Mouse (Mus musculus) left cerebral cortex, postnatal 36 days (tissue): ENCODE results near the gene Nxn. TPM values are rescaled to one million over a fixed set of nuclear protein-coding genes. Genes with fewer than 3 reads are reported as not detected.

Experiments used
- DNase-seq, 2 experiments: peaks; one replicate each; pipeline ENCODE4 v3.0.0; 2021 to 2022; ENCODE audit warnings: low spot score in 2 of 2, mixed read lengths in 1 of 2
- intact Hi-C: fragments of 180-260 bp; cut with DNase I; formaldehyde crosslinking; loops from one replicate; pipeline ENCODE4 v1.15.1; 2025
- total RNA-seq, 2 experiments: library from RNA; stranded (reverse); gene quantifications; 2 replicates each; pipeline ENCODE4 v1.2.3; 2021

Nxn gene
- total RNA-seq, 2 experiments from 2014 or later, result 11.0 to 11.6 TPM

DNA sequence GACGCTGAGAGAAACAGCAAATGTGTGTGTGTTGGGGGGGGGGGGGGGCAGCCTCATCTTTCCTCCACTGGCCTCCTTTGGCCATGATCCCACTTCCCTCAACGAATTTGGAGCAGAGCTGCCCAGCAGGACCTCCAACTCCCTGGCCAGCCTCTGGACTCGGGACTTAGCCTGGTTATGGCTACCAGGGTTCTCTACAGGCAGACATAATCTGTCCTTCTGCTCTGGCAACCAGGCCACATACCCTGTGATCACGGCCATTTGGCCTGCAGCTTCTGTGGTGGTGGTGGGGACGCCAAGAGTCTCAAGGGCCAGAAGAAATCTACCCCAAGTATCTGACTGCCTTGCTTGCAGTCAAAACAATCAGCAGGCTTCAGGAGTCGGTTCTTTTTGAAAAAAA lies 26.4 kb downstream of the Nxn start:
- no peak for DNase-seq
- intact Hi-C loops, result no loop called here

- no peak for DNase-seq
- intact Hi-C loops, result no loop called here
Observed at GRCm38 (mm10) chr11:76372120-76372519, 26.8 kb downstream of the Nxn start.

GRCm38 (mm10) chr11:76370491-76370890 lies 28.4 kb downstream of the Nxn start:
- DNase-seq, result no peak
- intact Hi-C loops, result no loop called here

GRCm38 (mm10) chr11:76366720-76367119 lies 32.2 kb downstream of the Nxn start:
- intact Hi-C loops, result no loop called here
- no peak for DNase-seq

DNA sequence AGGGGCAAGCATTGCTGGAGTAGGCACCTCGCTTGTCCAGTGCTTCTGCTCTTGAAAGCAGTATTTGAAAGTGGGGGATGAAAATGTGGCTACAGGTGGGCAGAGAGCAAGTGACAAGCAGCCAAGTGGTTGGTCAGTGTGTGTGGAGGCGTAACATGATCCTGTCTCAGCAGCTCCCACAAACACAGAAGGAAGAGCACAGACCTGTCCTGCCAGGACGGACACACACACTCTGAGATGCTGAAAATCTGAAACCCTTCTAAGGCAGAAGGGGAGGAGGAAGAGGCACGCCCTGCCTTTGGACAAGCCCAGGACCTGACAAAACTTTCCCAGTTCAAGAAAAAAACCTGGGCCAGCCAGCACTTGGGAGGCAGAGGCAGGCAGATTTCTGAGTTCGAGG lies 34.9 kb downstream of the Nxn start:
- intact Hi-C loops, result no loop called here
- DNase-seq, result no peak

DNA sequence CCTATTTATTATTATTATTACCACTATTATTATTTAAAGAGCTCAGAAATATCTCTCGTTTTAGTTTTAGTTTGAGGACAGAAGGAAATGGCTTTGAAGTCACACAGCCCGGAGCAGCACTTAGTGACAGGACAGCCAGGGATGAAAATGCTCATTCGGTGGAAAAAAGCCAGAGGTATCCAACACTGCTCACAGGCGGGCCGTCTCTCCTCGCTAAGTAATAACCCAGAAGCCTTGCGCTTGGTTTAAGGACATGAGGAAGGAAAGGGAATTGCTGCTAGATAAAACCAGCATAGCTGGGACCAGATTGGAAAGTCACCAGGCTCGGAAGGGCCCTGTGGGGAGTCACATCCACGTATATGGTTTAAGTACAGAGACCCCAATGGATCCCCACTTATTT lies 35.3 kb downstream of the Nxn start:
- intact Hi-C loops, result no loop called here
- no peak for DNase-seq

DNA sequence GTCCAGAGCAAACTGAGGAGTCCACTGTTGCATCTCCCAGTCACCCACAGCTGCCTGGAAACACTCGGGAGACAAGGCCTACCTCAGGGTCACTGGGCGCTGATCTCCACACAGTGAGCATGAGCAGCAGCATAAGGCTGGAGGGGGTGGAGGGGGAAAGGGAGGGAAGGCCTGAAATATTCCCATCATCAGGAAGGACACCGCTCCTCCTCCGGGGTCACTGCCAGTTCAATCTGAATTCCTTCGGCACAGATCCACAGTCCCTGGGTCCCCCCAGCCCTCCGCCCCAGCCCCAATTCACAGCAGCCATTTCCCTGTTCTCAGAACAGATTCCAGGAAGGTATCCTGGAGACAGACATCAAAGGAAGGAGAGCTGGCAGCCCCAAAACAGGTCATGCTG lies 35.8 kb downstream of the Nxn start:
- no peak for DNase-seq
- intact Hi-C loops, result no loop called here

DNA sequence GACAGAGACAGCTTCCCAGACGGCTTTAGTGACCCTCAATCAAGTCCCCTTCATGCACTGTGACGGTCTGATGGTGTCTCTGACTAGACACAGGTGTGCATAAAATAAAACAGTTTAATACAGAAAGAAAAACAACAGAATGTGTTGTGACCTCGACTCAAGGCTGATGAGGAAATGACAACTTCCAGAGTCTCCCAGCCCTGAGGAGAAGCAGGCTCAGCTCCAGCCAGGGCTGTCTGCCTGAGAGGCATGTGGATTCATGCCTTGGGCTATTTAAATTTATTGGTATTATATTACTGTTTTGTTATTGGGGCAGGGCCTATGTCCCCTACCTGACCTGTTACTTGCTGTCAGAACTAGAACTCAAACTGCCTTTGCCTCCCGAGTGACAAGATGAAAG lies 37.5 kb downstream of the Nxn start:
- intact Hi-C loops, result no loop called here
- no peak for DNase-seq

DNA sequence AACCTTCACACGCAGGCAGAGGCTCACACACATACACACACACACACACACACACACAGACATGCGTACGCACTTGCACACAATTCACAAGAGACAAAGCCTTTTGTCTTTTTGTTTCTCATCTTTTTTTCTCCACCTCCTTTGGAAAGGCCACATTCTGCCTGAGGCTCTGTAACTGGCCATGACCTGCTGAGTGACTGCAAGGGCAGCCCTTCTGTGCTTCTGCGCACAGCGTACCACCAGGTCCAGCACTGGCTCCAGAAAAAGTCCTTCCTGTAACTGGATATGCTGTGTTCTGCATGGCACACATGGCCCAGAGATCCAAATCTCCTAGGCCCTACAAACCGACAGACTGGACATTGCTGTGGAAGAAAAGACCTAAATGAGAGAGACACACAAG lies 38.7 kb downstream of the Nxn start:
- intact Hi-C loops, result no loop called here
- DNase-seq, result no peak

DNA sequence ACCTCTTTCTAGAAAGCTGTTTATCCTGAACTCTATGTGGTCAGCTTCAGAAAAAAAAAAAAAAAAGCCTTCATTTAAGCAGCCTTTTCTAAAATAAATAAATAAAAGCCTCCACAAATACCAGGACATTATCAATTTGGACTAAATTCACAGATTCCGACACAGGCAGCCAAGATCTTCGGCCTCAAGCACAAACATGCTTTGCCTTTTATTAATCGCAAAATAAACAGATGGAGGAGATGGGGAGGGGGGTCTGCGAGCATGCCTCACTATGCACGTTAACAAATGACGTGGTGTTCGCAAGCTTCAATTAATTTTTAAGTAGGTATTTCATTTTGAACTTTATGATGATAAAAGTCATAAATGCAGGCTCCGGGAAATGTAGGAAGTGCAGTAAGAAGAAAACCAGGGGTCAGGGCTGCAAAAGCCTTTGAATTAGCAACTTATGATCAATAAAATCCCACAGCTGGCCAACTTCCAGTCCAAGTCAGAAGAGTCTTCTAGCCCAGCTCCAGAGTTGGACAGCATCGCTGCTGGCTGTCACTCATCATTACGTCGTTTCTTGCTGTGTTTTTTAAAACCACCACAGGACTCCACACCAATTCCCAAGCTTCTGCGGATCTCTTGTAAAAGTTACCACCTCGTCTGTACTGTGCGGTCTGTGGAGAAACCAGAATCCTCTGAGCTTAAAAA lies 40.2 kb downstream of the Nxn start:
- intact Hi-C loops, result no loop called here
- no peak for DNase-seq

DNA sequence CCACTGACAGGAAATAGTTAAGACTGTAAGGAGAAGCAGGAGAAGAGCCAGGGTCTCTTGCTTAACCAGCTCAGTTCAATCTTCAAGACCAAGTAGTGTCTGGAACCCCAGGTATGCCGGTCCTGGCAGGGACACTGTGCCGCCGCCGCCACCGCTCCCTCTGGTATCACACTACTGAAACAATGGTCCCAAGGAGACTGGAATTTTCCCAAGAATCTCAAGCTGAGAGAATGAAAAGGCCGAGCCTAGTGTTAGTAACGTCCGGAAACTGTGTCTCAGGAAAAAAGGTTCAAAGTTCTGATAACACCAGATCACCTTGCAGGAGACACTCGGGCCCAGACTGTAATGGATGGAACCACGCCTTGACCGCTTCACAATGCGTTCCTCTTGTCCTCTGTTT lies 41.5 kb downstream of the Nxn start:
- intact Hi-C loops, result no loop called here
- DNase-seq, result no peak

GRCm38 (mm10) chr11:76356091-76356490 lies 42.8 kb downstream of the Nxn start:
- intact Hi-C loops, result no loop called here
- DNase-seq, result no peak

- no peak for DNase-seq
- intact Hi-C loops, result no loop called here
Observed at GRCm38 (mm10) chr11:76355425-76355824, 43.5 kb downstream of the Nxn start.

- intact Hi-C loops, result no loop called here
- no peak for DNase-seq
Observed at GRCm38 (mm10) chr11:76352861-76353558, 45.9 kb downstream of the Nxn start.

GRCm38 (mm10) chr11:76351624-76352011 lies 47.3 kb downstream of the Nxn start:
- intact Hi-C loops, result no loop called here
- DNase-seq, result no peak

DNA sequence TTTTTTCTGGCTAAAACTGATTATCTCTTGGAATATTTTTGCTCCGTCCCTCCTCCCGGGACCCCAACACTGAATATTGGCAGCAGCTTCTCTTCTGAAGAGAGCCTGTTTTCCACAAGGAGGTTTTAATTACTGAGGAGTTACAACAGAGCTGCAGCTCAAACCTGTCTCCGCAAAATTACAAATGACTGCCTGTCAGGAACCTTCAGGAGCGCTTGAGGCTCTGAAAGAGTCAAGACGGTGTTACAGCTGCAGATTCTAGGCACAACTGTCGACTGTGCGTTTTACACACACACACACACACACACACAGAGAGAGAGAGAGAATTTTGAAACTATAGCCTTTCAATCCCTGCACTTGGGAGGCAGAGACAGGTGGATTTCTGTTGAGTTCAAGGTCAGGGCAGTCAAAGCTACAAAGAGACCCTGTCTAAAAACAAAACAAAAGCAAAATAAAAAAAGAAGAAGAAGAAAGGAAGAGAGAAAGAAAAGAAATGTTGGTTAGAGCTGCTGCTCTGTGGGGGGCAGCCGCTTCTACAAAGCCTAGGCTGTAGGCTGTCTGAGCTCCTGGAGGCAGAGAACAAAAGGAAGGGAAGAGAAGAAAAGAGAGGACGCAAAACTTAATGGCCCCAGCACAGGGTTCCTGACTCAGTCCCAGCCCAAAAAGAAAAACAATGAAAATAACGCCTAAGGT lies 47.9 kb downstream of the Nxn start:
- intact Hi-C loops, result no loop called here
- no peak for DNase-seq

DNA sequence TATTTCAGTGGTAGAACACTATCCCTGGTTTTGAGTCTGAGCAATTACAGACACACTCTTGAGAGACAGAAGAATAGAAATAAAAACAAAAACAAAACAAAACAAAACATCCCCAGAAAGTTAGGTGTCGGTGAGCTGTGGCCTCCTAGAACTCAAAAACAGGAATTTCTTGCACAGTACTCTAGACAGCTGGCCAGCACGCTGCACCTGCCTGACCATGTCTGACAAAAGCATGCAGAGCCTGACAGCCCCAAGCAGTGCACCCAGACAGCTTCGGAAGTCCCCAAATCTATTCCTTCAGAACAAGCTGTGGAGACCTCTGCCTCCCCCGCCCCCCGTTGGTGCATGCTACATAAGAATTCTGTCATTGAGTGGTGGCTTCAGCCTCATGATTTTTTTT lies 49.1 kb downstream of the Nxn start:
- intact Hi-C loops, result no loop called here
- no peak for DNase-seq

GRCm38 (mm10) chr11:76347589-76347988 lies 51.4 kb downstream of the Nxn start:
- DNase-seq, result no peak

GRCm38 (mm10) chr11:76343031-76343430 lies 55.9 kb downstream of the Nxn start:
- DNase-seq, result no peak
- intact Hi-C loops, result no loop called here

More at GRCm38 (mm10) chr11:76347589-76347988, 51.4 kb downstream of the Nxn start:
- intact Hi-C loops, result no loop called here

- no peak for DNase-seq
- intact Hi-C loops, result no loop called here
Observed at GRCm38 (mm10) chr11:76341884-76342645, 56.9 kb downstream of the Nxn start.
